Mouse (Mus musculus) stomach, embryonic 15.5 days (tissue): ENCODE results near the gene Senp3. TPM values are rescaled to one million over a fixed set of nuclear protein-coding genes. Genes with fewer than 3 reads are reported as not detected.

Experiments used
- ATAC-seq: fragments of 200-750 bp; cut with Nextera tagmentation; 2 replicates; pipeline ENCODE4 v1.8.0; 2017; ENCODE audit warnings: low read depth, moderate number of reproducible peaks, moderate TSS enrichment; ENCODE audit not compliant: insufficient read depth, low FRiP score
- H3K27ac ChIP-seq: fragments of 300-500 bp; sonication (generic); 2 replicates; pipeline ENCODE4 v1.5.1; 2015; ENCODE audit warnings: mild to moderate bottlenecking, inconsistent platforms
- H3K27me3 ChIP-seq: fragments of 300-500 bp; sonication (generic); replicated peaks from 2 replicates; pipeline ENCODE4 v1.6.1; 2015; ENCODE audit warnings: inconsistent platforms
- H3K36me3 ChIP-seq: fragments of 300-500 bp; sonication (generic); 2 replicates; pipeline ENCODE4 v1.6.1; 2015; ENCODE audit warnings: inconsistent platforms
- H3K4me1 ChIP-seq: fragments of 300-500 bp; sonication (generic); 2 replicates; pipeline ENCODE4 v1.6.1; 2015; ENCODE audit warnings: inconsistent platforms
- H3K4me2 ChIP-seq: fragments of 300-500 bp; sonication (generic); 2 replicates; pipeline ENCODE4 v1.6.1; 2015; ENCODE audit warnings: mild to moderate bottlenecking, inconsistent platforms
- H3K4me3 ChIP-seq: fragments of 300-500 bp; sonication (generic); replicated peaks from 2 replicates; pipeline ENCODE4 v1.5.1; 2015; ENCODE audit warnings: inconsistent platforms
- H3K9ac ChIP-seq: fragments of 300-500 bp; sonication (generic); 2 replicates; pipeline ENCODE4 v1.6.1; 2015; ENCODE audit warnings: inconsistent platforms
- H3K9me3 ChIP-seq: fragments of 300-500 bp; sonication (generic); 2 replicates; pipeline ENCODE4 v1.6.1; 2016; ENCODE audit warnings: inconsistent platforms
- WGBS: fragments of 180-500 bp; shearing (Covaris S2); methylation state at CpG from one replicate; pipeline ENCODE4 v1.1.7; 2015; 5-methylcytosine and 5-hydroxymethylcytosine counted together
- polyA plus RNA-seq: library from polyadenylated mRNA; unstranded; fragments of >200 nt; fragmentation: Nextera tagmentation; extraction: Ambion mirVana; gene quantifications from 2 replicates; pipeline ENCODE4 v1.2.1, GENCODE M21; 2015

The Senp3 gene
- polyA plus RNA-seq, 1 experiment from 2014 or later: 74.5 TPM

DNA sequence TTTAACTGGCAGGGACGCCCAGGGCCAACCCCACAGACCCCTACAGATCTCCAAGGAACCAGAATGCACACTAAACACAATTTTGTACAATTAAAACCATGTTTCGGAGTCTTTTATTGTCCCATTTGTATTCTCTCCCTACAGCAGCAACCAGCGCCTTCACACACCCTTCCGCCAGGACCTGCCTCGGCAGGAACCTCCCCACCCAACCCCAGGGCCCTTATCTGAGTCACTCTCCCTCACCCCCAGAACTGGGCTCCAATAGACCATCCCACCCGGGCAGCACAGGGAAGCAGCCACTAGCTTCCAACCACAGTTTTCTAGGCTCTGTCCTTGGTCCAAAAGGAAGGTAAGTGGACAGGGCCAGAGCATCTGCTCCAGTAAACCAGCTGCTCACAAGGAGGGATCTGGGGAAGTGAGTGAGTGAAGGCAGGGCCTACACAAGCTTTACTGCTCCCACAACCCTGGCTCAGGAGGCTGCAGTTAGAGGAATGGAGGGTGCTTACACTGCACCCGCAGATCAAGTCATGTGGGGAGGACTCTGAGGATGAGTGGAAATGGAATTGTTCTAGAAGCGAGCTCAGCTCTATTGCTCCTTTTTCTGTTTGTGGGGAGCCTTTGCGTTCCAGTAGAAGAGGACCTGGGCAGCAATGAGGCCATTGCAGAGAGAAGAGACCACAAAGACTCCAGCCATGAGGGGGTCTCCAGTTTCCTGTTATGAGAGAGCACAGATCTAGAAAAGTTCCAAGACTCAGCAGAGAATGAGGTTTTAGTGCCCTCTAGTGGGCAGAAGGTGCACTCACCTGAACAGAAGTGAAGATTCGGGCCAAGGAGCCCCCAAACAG lies 25.0 kb downstream of the Senp3 start:
- Histone ChIP-seq H3K9ac (peak overlapping the region; percentile 4; the same call in 1 of the 2 replicates), H3K9me3 (no peaks in the 10 kb centered on the region), H3K27me3 (no peaks in the 10 kb centered on the region), H3K4me1 (peaks cover 27% of the 10 kb centered on the region), H3K4me3 (peak overlapping the region; percentile 13; the same call in 1 of the 2 replicates), H3K36me3 (peaks cover 34% of the 10 kb centered on the region), H3K27ac (peak overlapping the region; percentile 86), H3K4me2 (peak overlapping the region; percentile 40)
- WGBS: 67% methylated on average over 10 of the region's 10 CpGs
- ATAC-seq: no peak

DNA sequence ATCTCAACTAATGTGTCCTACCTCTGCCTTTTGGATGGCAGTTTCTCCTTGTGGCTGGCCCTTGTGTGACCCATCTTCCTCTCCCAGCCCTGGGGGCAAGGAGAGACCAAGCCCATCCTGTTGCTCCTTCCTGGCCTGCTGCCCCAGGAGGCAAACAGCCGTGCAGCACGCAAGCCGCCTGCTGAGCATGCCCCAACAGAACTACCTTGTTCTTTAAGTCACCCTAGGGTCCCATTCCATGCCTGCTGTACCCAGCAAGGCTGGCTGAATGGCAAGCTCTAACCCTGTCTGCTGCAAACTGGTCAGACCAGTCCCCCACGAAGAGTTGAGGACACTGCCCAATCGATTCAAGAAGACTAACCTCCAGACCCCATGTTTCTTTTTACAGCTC lies 25.8 kb downstream of the Senp3 start:
- peak overlapping the region; percentile 5; the same call in 1 of the 2 replicates for H3K9ac ChIP-seq

GRCm38 (mm10) chr11:69655264-69656064 lies 26.4 kb downstream of the Senp3 start, which contains the start of gene Sox15:
Gene Sox15 (plus strand): TSS chr11:69655314.
- Histone ChIP-seq H3K9me3 (no peaks in the 10 kb centered on the region), H3K36me3 (peaks cover 45% of the 10 kb centered on the region), H3K4me1 (peaks cover 20% of the 10 kb centered on the region), H3K27ac (peak within 1 kb of the TSS; percentile 86), H3K4me3 (peak within 1 kb of the TSS; percentile 22), H3K27me3 (no peaks in the 10 kb centered on the region), H3K4me2 (peak within 1 kb of the TSS; percentile 40), H3K9ac (peak within 1 kb of the TSS; percentile 5; the same call in 1 of the 2 replicates)
- ATAC-seq: peak; percentile 65; the same call in 1 of the 2 replicates
- 21% methylated on average over 34 of the region's 34 CpGs for WGBS

More for the DNA sequence above, 25.8 kb downstream of the Senp3 start:
- no peaks in the 10 kb centered on the region for H3K9me3 ChIP-seq
- H3K4me1 ChIP-seq: peaks cover 20% of the 10 kb centered on the region
- peaks cover 39% of the 10 kb centered on the region for H3K36me3 ChIP-seq
- no peaks in the 10 kb centered on the region for H3K27me3 ChIP-seq
- WGBS: 76% methylated on average over 5 of the region's 5 CpGs
- ATAC-seq: no peak
- H3K4me2 ChIP-seq: peak overlapping the region; percentile 40
- peak overlapping the region; percentile 22; the same call in 1 of the 2 replicates for H3K4me3 ChIP-seq
- peak overlapping the region; percentile 86 for H3K27ac ChIP-seq

DNA sequence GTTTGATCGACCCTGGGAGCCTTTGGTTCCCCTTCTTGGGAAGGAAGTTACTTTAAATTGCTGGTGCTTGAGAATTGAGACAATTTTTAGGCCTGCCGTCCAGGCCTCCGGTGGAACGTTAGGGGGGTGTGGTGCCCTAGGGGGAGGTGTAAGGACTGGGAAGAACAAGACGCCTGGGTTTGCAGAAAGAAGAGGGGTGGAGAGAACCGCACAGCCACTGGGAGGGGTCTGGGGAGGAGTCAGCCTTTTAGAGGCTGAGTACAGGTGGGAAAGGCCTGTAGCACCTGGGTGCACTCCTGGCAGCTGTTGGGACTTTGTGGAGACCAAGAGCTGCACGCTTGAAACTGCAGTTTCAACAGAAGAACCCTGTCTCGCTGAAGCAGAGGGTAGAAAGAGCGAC lies 27.1 kb downstream of the Senp3 start:
- Histone ChIP-seq H3K4me2 (peak overlapping the region; percentile 40; the same call in 1 of the 2 replicates), H3K4me1 (peaks cover 20% of the 10 kb centered on the region), H3K27me3 (no peaks in the 10 kb centered on the region), H3K27ac (peak overlapping the region; percentile 86), H3K9me3 (no peaks in the 10 kb centered on the region), H3K36me3 (peaks cover 52% of the 10 kb centered on the region), H3K9ac (no peak overlapping the region), H3K4me3 (peak overlapping the region; percentile 22; the same call in 1 of the 2 replicates)
- ATAC-seq: 0 out of 2 replicates have a peak, but pooled peaks have one; percentile 18
- WGBS: 34% methylated on average over 9 of the region's 9 CpGs

DNA sequence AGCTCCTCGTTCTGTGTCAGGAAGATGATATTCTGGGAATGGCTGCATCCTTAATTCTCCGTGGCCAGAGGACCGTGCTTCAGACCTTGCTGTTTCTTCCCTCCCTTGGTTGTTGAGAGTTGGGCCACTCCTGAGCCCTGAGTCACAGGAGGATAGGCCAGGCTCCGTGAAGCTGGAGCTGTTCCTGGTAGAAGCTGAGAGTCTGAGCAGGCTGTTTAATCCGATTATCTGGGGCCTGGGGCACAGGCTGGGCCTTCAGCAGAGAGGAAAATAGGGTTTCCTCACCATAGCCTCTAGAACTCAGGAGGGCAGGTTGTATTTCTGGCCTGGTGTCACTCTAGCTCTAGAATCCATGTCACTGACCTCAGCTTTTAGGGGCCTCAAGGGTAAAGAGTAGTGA lies 28.5 kb downstream of the Senp3 start:
- no peak overlapping the region for H3K4me3 ChIP-seq
- H3K9me3 ChIP-seq: no peaks in the 10 kb centered on the region
- no peak overlapping the region for H3K27ac ChIP-seq
- peaks cover 56% of the 10 kb centered on the region for H3K36me3 ChIP-seq
- H3K4me1 ChIP-seq: peaks cover 20% of the 10 kb centered on the region
- no peak overlapping the region for H3K9ac ChIP-seq
- no peak for ATAC-seq
- no peaks in the 10 kb centered on the region for H3K27me3 ChIP-seq
- WGBS: 69% methylated on average over 5 of the region's 5 CpGs
- no peak overlapping the region for H3K4me2 ChIP-seq

DNA sequence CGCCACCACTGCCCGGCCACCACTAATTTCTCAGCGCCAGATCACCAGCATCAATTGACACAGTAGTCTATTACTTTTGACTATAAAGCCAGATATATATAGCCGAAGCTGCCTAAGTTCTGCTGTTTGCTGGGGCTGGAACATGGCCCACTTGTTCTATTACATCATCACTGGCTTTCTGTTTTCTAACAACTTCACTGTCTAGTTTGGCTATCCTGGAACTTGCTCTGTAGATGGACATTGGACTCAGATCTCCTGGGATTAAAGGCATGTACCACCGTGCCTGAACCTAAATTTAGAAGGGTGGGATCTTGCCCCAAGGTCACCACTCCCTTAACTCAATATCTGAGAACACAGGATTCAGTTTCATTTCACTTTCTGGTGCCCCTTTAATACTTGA lies 36.0 kb downstream of the Senp3 start:
- Histone ChIP-seq H3K27ac (no peak overlapping the region), H3K9ac (no peak overlapping the region), H3K4me3 (no peak overlapping the region), H3K4me2 (no peak overlapping the region), H3K9me3 (no peaks in the 10 kb centered on the region), H3K27me3 (no peaks in the 10 kb centered on the region), H3K4me1 (no peaks in the 10 kb centered on the region), H3K36me3 (peaks cover 72% of the 10 kb centered on the region)
- ATAC-seq: no peak
- WGBS: 89% methylated on average over 5 of the region's 5 CpGs

GRCm38 (mm10) chr11:69635471-69635870 lies 46.4 kb downstream of the Senp3 start:
- no peak for ATAC-seq
- peaks cover 12% of the 10 kb centered on the region for H3K36me3 ChIP-seq
- 70% methylated on average over 3 of the region's 3 CpGs for WGBS

GRCm38 (mm10) chr11:69633128-69633866 lies 48.6 kb downstream of the Senp3 start:
- H3K4me1 ChIP-seq: peaks cover 8% of the 10 kb centered on the region; the same call in 1 of the 2 replicates
- peak overlapping the region; percentile 97 for H3K27ac ChIP-seq
- H3K4me3 ChIP-seq: peak overlapping the region; percentile 98
- ATAC-seq: peak; percentile 48
- no peaks in the 10 kb centered on the region for H3K36me3 ChIP-seq
- H3K27me3 ChIP-seq: no peaks in the 10 kb centered on the region
- no peaks in the 10 kb centered on the region for H3K9me3 ChIP-seq
- WGBS: under 1% methylated on average over 32 of the region's 50 CpGs
- peak overlapping the region; percentile 99 for H3K9ac ChIP-seq
- H3K4me2 ChIP-seq: peak overlapping the region; percentile 64

More at GRCm38 (mm10) chr11:69635471-69635870, 46.4 kb downstream of the Senp3 start:
- Histone ChIP-seq H3K27ac (no peak overlapping the region), H3K9me3 (no peaks in the 10 kb centered on the region), H3K4me1 (peaks cover 8% of the 10 kb centered on the region; the same call in 1 of the 2 replicates), H3K27me3 (no peaks in the 10 kb centered on the region), H3K4me3 (no peak overlapping the region), H3K9ac (no peak overlapping the region), H3K4me2 (no peak overlapping the region)

DNA sequence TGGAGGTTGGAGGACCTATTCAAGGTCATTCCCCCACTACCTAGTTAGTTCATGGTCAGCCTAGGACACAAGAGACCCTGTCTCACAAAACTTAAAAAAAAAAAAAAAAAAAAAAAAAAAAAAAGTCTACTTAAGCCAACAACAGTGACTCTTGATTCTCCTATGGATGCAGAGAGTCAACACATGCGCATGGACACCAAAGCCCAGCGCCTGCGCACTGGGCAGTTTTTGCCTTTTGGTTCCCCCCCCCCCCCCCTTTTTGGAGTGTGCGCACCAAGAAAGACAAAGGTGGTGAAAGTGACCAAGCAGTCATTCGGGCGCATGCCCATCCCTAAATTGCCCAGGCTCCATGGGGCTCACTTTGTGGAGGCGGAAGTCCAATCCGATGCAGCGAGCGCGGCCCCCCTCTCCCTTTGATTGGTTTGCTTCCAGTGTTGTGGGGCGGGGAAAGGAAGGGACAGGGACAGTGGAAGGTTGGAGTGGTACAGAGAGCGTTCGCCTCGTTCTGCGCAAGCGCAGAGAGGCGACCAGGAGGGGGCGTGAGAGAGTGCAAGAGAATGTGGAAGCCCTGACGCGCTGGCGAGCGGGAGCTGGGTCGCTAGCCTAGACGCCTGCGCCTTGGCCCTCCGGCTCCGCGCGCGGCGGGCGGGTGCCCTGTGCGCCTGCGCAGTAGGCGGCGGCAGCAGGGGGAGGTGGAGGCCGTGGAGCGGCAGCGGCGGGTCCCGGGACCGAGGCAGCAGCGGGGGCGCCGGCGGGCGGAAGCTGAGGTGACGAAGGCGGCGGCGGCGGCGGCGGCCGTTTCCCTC lies 49.4 kb downstream of the Senp3 start, which contains the start of gene Fxr2:
TSS of gene Fxr2 (plus strand) at position 707 of the 806 bp plus-strand sequence.
- WGBS: under 1% methylated on average over 49 of the region's 56 CpGs
- peak; percentile 98 for ATAC-seq
- peaks cover 8% of the 10 kb centered on the region; the same call in 1 of the 2 replicates for H3K4me1 ChIP-seq
- no peaks in the 10 kb centered on the region for H3K36me3 ChIP-seq
- H3K27ac ChIP-seq: peak within 1 kb of the TSS; percentile 97
- peak within 1 kb of the TSS; percentile 99 for H3K9ac ChIP-seq
- H3K4me3 ChIP-seq: peak within 1 kb of the TSS; percentile 98
- H3K4me2 ChIP-seq: peak within 1 kb of the TSS; percentile 64
- no peaks in the 10 kb centered on the region for H3K27me3 ChIP-seq
- no peaks in the 10 kb centered on the region for H3K9me3 ChIP-seq

DNA sequence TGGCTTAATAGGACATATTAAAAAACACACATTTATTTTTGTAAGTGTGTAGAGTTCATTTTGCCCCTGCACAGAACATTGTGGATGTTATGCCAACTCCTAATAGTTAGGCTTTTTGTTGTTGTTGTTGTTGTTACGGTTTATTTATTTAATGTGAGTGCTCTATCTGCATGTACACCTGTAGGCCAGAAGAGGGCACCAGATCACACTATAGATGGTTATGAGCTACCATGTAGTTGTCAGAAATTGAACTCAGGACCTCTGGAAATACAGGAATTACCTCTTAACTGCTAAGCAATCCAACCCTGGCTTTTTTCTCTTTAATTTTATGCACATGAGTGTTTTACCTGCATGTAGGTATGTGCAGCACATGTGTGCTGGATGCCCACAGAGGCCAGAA lies 52.1 kb downstream of the Senp3 start:
- Histone ChIP-seq H3K4me2 (no peak overlapping the region), H3K27ac (no peak overlapping the region), H3K9ac (no peak overlapping the region), H3K4me1 (0 out of 2 replicates have a peak, but pooled peaks cover 7% of the 10 kb centered on the region), H3K4me3 (no peak overlapping the region), H3K36me3 (no peaks in the 10 kb centered on the region), H3K27me3 (no peaks in the 10 kb centered on the region), H3K9me3 (no peaks in the 10 kb centered on the region)
- 76% methylated on average over 1 of the region's 1 CpGs for WGBS
- ATAC-seq: no peak
